Mouse (Mus musculus) forebrain, embryonic 10.5 days (tissue): ENCODE results near the gene Stradb. TPM values are rescaled to one million over a fixed set of nuclear protein-coding genes. Genes with fewer than 3 reads are reported as not detected.

Source experiments
- polyA plus RNA-seq: library from polyadenylated mRNA; unstranded; fragments of >200 nt; fragmentation: Nextera tagmentation; extraction: Ambion mirVana; gene quantifications from 2 replicates; pipeline ENCODE4 v1.2.1, GENCODE M21; 2016

Stradb gene
- polyA plus RNA-seq, 1 experiment from 2014 or later, result 29.6 TPM

Other genes starting within 250 kb of the Stradb start
- 9.2 and 10.8 TPM in 2 replicates for gene Casp8, start 178.1 kb upstream of the Stradb start, polyA plus RNA-seq
- gene Trak2, start 92 bp upstream of the Stradb start, polyA plus RNA-seq, result 7.5 and 8.6 TPM in 2 replicates
- 0.09 TPM in 1 of 2 replicates, not detected in the other for gene C2cd6, start 121.4 kb downstream of the Stradb start, polyA plus RNA-seq
- 49.1 and 51.8 TPM in 2 replicates for gene Tmem237, start 146.9 kb downstream of the Stradb start, polyA plus RNA-seq
- gene Mpp4, start 189.9 kb downstream of the Stradb start, polyA plus RNA-seq, result 0.14 and 0.20 TPM in 2 replicates